Mouse (Mus musculus) intestine, embryonic 14.5 days (tissue): ENCODE measurements around the gene Ccdc88c. TPM values are rescaled to one million over a fixed set of nuclear protein-coding genes. Genes with fewer than 3 reads are reported as not detected.

Source experiments
- ATAC-seq: fragments of 200-750 bp; cut with Nextera tagmentation; replicated peaks from 2 replicates; pipeline ENCODE4 v1.8.0; 2017; ENCODE audit warnings: low read depth, moderate number of reproducible peaks, moderate TSS enrichment, moderate library complexity; ENCODE audit not compliant: low FRiP score, low TSS enrichment
- DNase-seq: peaks from one replicate; pipeline ENCODE4 v3.0.0-alpha.2; 2018; ENCODE audit warnings: low spot score
- H3K27ac ChIP-seq: fragments of 300-500 bp; sonication (generic); 2 replicates; pipeline ENCODE4 v1.5.1; 2014; ENCODE audit warnings: low read depth, mild to moderate bottlenecking, control low read depth
- H3K27me3 ChIP-seq: fragments of 300-500 bp; sonication (generic); replicated peaks from 2 replicates; pipeline ENCODE4 v1.6.1; 2014; ENCODE audit warnings: low read length, control low read depth; ENCODE audit not compliant: control insufficient read depth, insufficient read depth
- H3K36me3 ChIP-seq: fragments of 300-500 bp; sonication (generic); 2 replicates; pipeline ENCODE4 v1.6.1; 2014; ENCODE audit warnings: low read length, control low read depth; ENCODE audit not compliant: control insufficient read depth, insufficient read depth
- H3K4me1 ChIP-seq: fragments of 300-500 bp; sonication (generic); replicated peaks from 2 replicates; pipeline ENCODE4 v1.6.1; 2014; ENCODE audit warnings: low read length, control low read depth, mixed read lengths; ENCODE audit not compliant: control insufficient read depth, insufficient read depth
- H3K4me2 ChIP-seq: fragments of 300-500 bp; sonication (generic); 2 replicates; pipeline ENCODE4 v1.6.1; 2014; ENCODE audit warnings: low read length
- H3K4me3 ChIP-seq: fragments of 300-500 bp; sonication (generic); 2 replicates; pipeline ENCODE4 v1.5.1; 2014; ENCODE audit warnings: low read depth, low read length, control low read depth, mixed read lengths
- H3K9ac ChIP-seq: fragments of 300-500 bp; sonication (generic); 2 replicates; pipeline ENCODE4 v1.6.1; 2014; ENCODE audit warnings: mild to moderate bottlenecking, low read length
- H3K9me3 ChIP-seq: fragments of 300-500 bp; sonication (generic); 2 replicates; pipeline ENCODE4 v1.6.1; 2016; ENCODE audit warnings: low read length, control low read depth; ENCODE audit not compliant: control insufficient read depth
- WGBS: fragments of 180-500 bp; shearing (Covaris S2); extraction: QIAGEN DNeasy Blood & Tissue Kit; methylation state at CpG from one replicate; pipeline ENCODE4 v1.1.7; 2014; 5-methylcytosine and 5-hydroxymethylcytosine counted together
- polyA plus RNA-seq: library from polyadenylated mRNA; unstranded; fragments of >200 nt; fragmentation: Nextera tagmentation; extraction: Ambion mirVana; gene quantifications from 2 replicates; pipeline ENCODE4 v1.2.1, GENCODE M21; 2014

Gene Ccdc88c
- polyA plus RNA-seq, 1 experiment from 2014 or later, result 15.2 TPM

- DNase-seq (no peak), ATAC-seq (no peak)
- H3K36me3 ChIP-seq, result no peaks in the 10 kb centered on the region
- no peak overlapping the region for H3K4me3 ChIP-seq
- no peak overlapping the region for H3K27ac ChIP-seq
- no peak overlapping the region for H3K9ac ChIP-seq
- WGBS, result 88% methylated on average over 3 of the region's 3 CpGs
- no peaks in the 10 kb centered on the region for H3K9me3 ChIP-seq
- H3K4me2 ChIP-seq, result no peak overlapping the region
- H3K4me1 ChIP-seq, result peaks cover 6% of the 10 kb centered on the region
- 0 out of 2 replicates have a peak, but pooled peaks cover 5% of the 10 kb centered on the region for H3K27me3 ChIP-seq
These were observed 138.3 kb downstream of the Ccdc88c start for GRCm38 (mm10) chr12:100890548-100890947.

GRCm38 (mm10) chr12:100887801-100888258 is 141.0 kb downstream of the Ccdc88c start:
- Histone ChIP-seq H3K36me3 (no peaks in the 10 kb centered on the region), H3K27ac (peak overlapping the region; percentile 3; the same call in 1 of the 2 replicates), H3K4me3 (no peak overlapping the region), H3K4me2 (no peak overlapping the region), H3K4me1 (peaks cover 6% of the 10 kb centered on the region), H3K27me3 (0 out of 2 replicates have a peak, but pooled peaks cover 6% of the 10 kb centered on the region), H3K9me3 (no peaks in the 10 kb centered on the region), H3K9ac (no peak overlapping the region)
- ATAC-seq (peak; percentile 70), DNase-seq (peak; percentile 67)
- 15% methylated on average over 12 of the region's 12 CpGs for WGBS

GRCm38 (mm10) chr12:100886877-100887276 is 142.0 kb downstream of the Ccdc88c start:
- ATAC-seq (no peak), DNase-seq (no peak)
- WGBS, result 83% methylated on average over 4 of the region's 4 CpGs
- H3K27ac ChIP-seq, result no peak overlapping the region
- no peak overlapping the region for H3K9ac ChIP-seq
- no peak overlapping the region for H3K4me2 ChIP-seq
- peaks cover 6% of the 10 kb centered on the region for H3K4me1 ChIP-seq
- H3K9me3 ChIP-seq, result no peaks in the 10 kb centered on the region
- H3K27me3 ChIP-seq, result 0 out of 2 replicates have a peak, but pooled peaks cover 6% of the 10 kb centered on the region
- H3K4me3 ChIP-seq, result no peak overlapping the region
- H3K36me3 ChIP-seq, result no peaks in the 10 kb centered on the region

GRCm38 (mm10) chr12:100885585-100885984 is 143.3 kb downstream of the Ccdc88c start:
- no peak for ATAC-seq
- H3K4me3 ChIP-seq, result no peak overlapping the region
- 91% methylated on average over 3 of the region's 3 CpGs for WGBS
- no peaks in the 10 kb centered on the region for H3K9me3 ChIP-seq
- no peak overlapping the region for H3K4me2 ChIP-seq
- H3K36me3 ChIP-seq, result no peaks in the 10 kb centered on the region
- H3K27me3 ChIP-seq, result 0 out of 2 replicates have a peak, but pooled peaks cover 6% of the 10 kb centered on the region
- no peak overlapping the region for H3K9ac ChIP-seq
- H3K4me1 ChIP-seq, result peaks cover 6% of the 10 kb centered on the region
- no peak for DNase-seq
- no peak overlapping the region for H3K27ac ChIP-seq

GRCm38 (mm10) chr12:100883168-100883567 is 145.7 kb downstream of the Ccdc88c start:
- Histone ChIP-seq H3K9ac (no peak overlapping the region), H3K9me3 (no peaks in the 10 kb centered on the region), H3K36me3 (no peaks in the 10 kb centered on the region), H3K4me3 (no peak overlapping the region), H3K4me2 (no peak overlapping the region), H3K27me3 (0 out of 2 replicates have a peak, but pooled peaks cover 6% of the 10 kb centered on the region), H3K4me1 (peaks cover 2% of the 10 kb centered on the region), H3K27ac (no peak overlapping the region)
- WGBS, result 25% methylated on average over 7 of the region's 7 CpGs
- DNase-seq (no peak), ATAC-seq (no peak)

- H3K9ac ChIP-seq, result no peak overlapping the region
- 89% methylated on average over 16 of the region's 16 CpGs for WGBS
- H3K4me2 ChIP-seq, result no peak overlapping the region
- no peaks in the 10 kb centered on the region for H3K36me3 ChIP-seq
- no peak overlapping the region for H3K4me3 ChIP-seq
- H3K27me3 ChIP-seq, result no peaks in the 10 kb centered on the region
- no peak overlapping the region for H3K27ac ChIP-seq
- no peak for DNase-seq
- no peaks in the 10 kb centered on the region for H3K9me3 ChIP-seq
- H3K4me1 ChIP-seq, result no peaks in the 10 kb centered on the region
- ATAC-seq, result no peak
These were observed 150.3 kb downstream of the Ccdc88c start for GRCm38 (mm10) chr12:100878556-100878955.

GRCm38 (mm10) chr12:100877936-100878335 is 150.9 kb downstream of the Ccdc88c start:
- no peaks in the 10 kb centered on the region for H3K4me1 ChIP-seq
- no peak overlapping the region for H3K4me3 ChIP-seq
- H3K27ac ChIP-seq, result no peak overlapping the region
- H3K4me2 ChIP-seq, result no peak overlapping the region
- H3K27me3 ChIP-seq, result no peaks in the 10 kb centered on the region
- ATAC-seq, result no peak; the same call in 1 of the 2 replicates
- no peak overlapping the region for H3K9ac ChIP-seq
- WGBS, result 71% methylated on average over 6 of the region's 6 CpGs
- H3K36me3 ChIP-seq, result no peaks in the 10 kb centered on the region
- DNase-seq, result no peak
- no peaks in the 10 kb centered on the region for H3K9me3 ChIP-seq

GRCm38 (mm10) chr12:100875960-100876359 is 152.9 kb downstream of the Ccdc88c start:
- Histone ChIP-seq H3K4me3 (no peak overlapping the region), H3K27me3 (no peaks in the 10 kb centered on the region), H3K36me3 (no peaks in the 10 kb centered on the region), H3K9ac (no peak overlapping the region), H3K4me2 (no peak overlapping the region), H3K27ac (no peak overlapping the region), H3K4me1 (no peaks in the 10 kb centered on the region), H3K9me3 (no peaks in the 10 kb centered on the region)
- 61% methylated on average over 5 of the region's 6 CpGs for WGBS
- ATAC-seq (no peak), DNase-seq (no peak)

- Histone ChIP-seq H3K4me3 (no peak overlapping the region), H3K9ac (no peak overlapping the region), H3K27ac (no peak overlapping the region), H3K4me1 (no peaks in the 10 kb centered on the region), H3K36me3 (no peaks in the 10 kb centered on the region), H3K4me2 (no peak overlapping the region), H3K9me3 (no peaks in the 10 kb centered on the region), H3K27me3 (no peaks in the 10 kb centered on the region)
- DNase-seq (no peak), ATAC-seq (no peak)
- WGBS, result 35% methylated on average over 3 of the region's 3 CpGs
These were observed 153.3 kb downstream of the Ccdc88c start for GRCm38 (mm10) chr12:100875553-100875952.
